Mouse (Mus musculus) C2C12 (cell line): Measurements from ENCODE around the gene Ap3b1.

Experiments used
- CEBPB ChIP-seq: IDR thresholded peaks from one replicate; pipeline ENCODE4 v1.6.1; 2011; ENCODE audit warnings: low read depth, mild to moderate bottlenecking, control low read depth, moderate library complexity
- CTCF ChIP-seq: IDR thresholded peaks from one replicate; pipeline ENCODE4 v1.5.1; 2011; ENCODE audit not compliant: control insufficient read depth, insufficient read depth, insufficient read length
- FOSL1 ChIP-seq: IDR thresholded peaks from one replicate; pipeline ENCODE4 v1.8.0; 2011; ENCODE audit warnings: mild to moderate bottlenecking, low read length; ENCODE audit not compliant: poor library complexity, insufficient read depth, severe bottlenecking
- MAX ChIP-seq: IDR thresholded peaks from one replicate; pipeline ENCODE4 v1.6.1; 2011; ENCODE audit warnings: mild to moderate bottlenecking, control low read depth
- MYOD1 ChIP-seq: IDR thresholded peaks from one replicate; pipeline ENCODE4 v1.6.1; 2011; ENCODE audit warnings: low read depth; ENCODE audit not compliant: control insufficient read depth, insufficient read length
- MYOG ChIP-seq: IDR thresholded peaks from one replicate; pipeline ENCODE4 v1.6.1; 2011; ENCODE audit not compliant: control insufficient read depth, insufficient read length; ENCODE audit errors: extremely low read depth
- USF1 ChIP-seq: IDR thresholded peaks from one replicate; pipeline ENCODE4 v1.6.1; 2011; ENCODE audit warnings: low read depth, mild to moderate bottlenecking, control low read depth, moderate library complexity

DNA sequence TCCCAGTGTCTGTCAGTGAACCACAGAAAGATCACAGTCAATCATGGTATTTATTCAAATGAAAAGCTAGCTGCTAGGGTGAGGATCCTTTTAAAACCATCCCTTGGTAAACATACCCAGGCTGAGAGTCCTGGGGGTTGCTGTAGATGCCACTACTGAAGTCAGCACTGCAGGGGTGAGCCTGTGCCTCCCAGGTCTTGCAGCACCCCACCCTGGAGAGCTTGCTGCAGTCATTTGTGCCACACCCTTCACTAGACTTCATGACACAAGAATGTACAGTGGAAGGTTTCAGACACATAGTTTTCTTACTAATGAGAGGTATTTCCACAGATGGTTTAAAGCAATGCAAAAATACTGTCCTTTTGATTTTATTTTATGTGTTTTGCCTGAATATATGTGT, 156.2 kb downstream of the Ap3b1 start:
- TF ChIP-seq MAX, result no peak
- TF ChIP-seq CTCF, result no peak
- no peak for TF ChIP-seq USF1
- TF ChIP-seq CEBPB, result no peak
- TF ChIP-seq MYOD1, result no peak
- no peak for TF ChIP-seq FOSL1
- TF ChIP-seq MYOG, result no peak
